Mouse (Mus musculus) cortical plate, adult 2 months (tissue): ENCODE measurements around the gene F9. TPM values are rescaled to one million over a fixed set of nuclear protein-coding genes. Genes with fewer than 3 reads are reported as not detected.

Experiments
- H3K27ac ChIP-seq: fragments of 200-500 bp; 2 replicates; pipeline ENCODE4 v1.5.1; 2012; ENCODE audit warnings: low read length, control low read depth, inconsistent platforms; ENCODE audit not compliant: insufficient read depth
- H3K4me1 ChIP-seq: fragments of 200-500 bp; 2 replicates; pipeline ENCODE4 v1.6.1; 2011; ENCODE audit warnings: low read length; ENCODE audit not compliant: control insufficient read depth, insufficient read depth
- H3K4me3 ChIP-seq: fragments of 200-500 bp; 2 replicates; pipeline ENCODE4 v1.5.1; 2011; ENCODE audit warnings: mild to moderate bottlenecking, low read length, control low read depth; ENCODE audit not compliant: insufficient read depth
- CTCF ChIP-seq: fragments of 200-500 bp; IDR thresholded peaks from 2 replicates; pipeline ENCODE4 v1.5.1; 2011; ENCODE audit warnings: mild to moderate bottlenecking, control low read depth, low read length; ENCODE audit not compliant: insufficient read depth; ENCODE audit errors: extremely low read depth
- POLR2A ChIP-seq: fragments of 200-500 bp; IDR thresholded peaks from 2 replicates; pipeline ENCODE4 v1.6.1; 2011; ENCODE audit warnings: mild to moderate bottlenecking, low read length, control low read depth; ENCODE audit not compliant: insufficient read depth; ENCODE audit errors: extremely low read depth
- polyA plus RNA-seq: library from polyadenylated mRNA; depleted of rRNA; stranded (reverse); fragments of >200 nt; gene quantifications from 2 replicates; pipeline ENCODE4 v1.2.3, GENCODE M21; 2012; rRNA removed

The F9 gene
- polyA plus RNA-seq, 1 experiment = 0.21 TPM

GRCm38 (mm10) chrX:60055185-60055584 lies 55.9 kb downstream of the F9 start:
- Histone ChIP-seq H3K27ac (no peak overlapping the region), H3K4me3 (no peak overlapping the region), H3K4me1 (no peaks in the 10 kb centered on the region)
- TF ChIP-seq POLR2A (no peak), CTCF (no peak)

GRCm38 (mm10) chrX:60075359-60075758 lies 76.1 kb downstream of the F9 start:
- H3K4me3 ChIP-seq = no peak overlapping the region
- TF ChIP-seq CTCF = no peak
- TF ChIP-seq POLR2A = no peak
- no peaks in the 10 kb centered on the region for H3K4me1 ChIP-seq
- no peak overlapping the region for H3K27ac ChIP-seq

Other genes with a start within 250 kb of the F9 start
- gene Mcf2, start 179.6 kb downstream of the F9 start, polyA plus RNA-seq = 3.1 and 3.4 TPM in 2 replicates